Mouse (Mus musculus) lung, adult 2 months (tissue): ENCODE measurements around the gene Gm12185. TPM values are rescaled to one million over a fixed set of nuclear protein-coding genes. Genes with fewer than 3 reads are reported as not detected.
A peak's percentile ranks its signal among the peaks of the same experiment; 100 is the strongest.
"Not testable (repeated sequence)": the region's sequence is repeated elsewhere in the genome, so short reads cannot be mapped to it uniquely, and the experiment has no call there.

Experiments used
- DNase-seq: peaks from one replicate; pipeline ENCODE4 v3.0.0; 2022
- H3K4me1 ChIP-seq: fragments of 200-500 bp; 2 replicates; pipeline ENCODE4 v1.6.1; 2011; ENCODE audit warnings: low read length; ENCODE audit not compliant: control insufficient read depth, insufficient read depth
- H3K4me3 ChIP-seq: fragments of 200-500 bp; replicated peaks from 2 replicates; pipeline ENCODE3; 2011; ENCODE audit warnings: low read depth, mild to moderate bottlenecking, control low read depth, low read length; ENCODE audit errors: extremely low read depth
- CTCF ChIP-seq: fragments of 200-500 bp; IDR thresholded peaks from 2 replicates; pipeline ENCODE4 v1.5.1; 2011; ENCODE audit warnings: mild to moderate bottlenecking, low read length, control low read depth; ENCODE audit not compliant: insufficient read depth
- POLR2A ChIP-seq: fragments of 200-500 bp; IDR thresholded peaks from 2 replicates; pipeline ENCODE4 v1.6.1; 2011; ENCODE audit warnings: low read depth, mild to moderate bottlenecking, control low read depth, low read length, borderline replicate concordance; ENCODE audit errors: extremely low read depth
- WGBS: fragments of 180-500 bp; shearing (Covaris S2); methylation state at CpG from one replicate; pipeline ENCODE4 v1.1.7; 2018; 5-methylcytosine and 5-hydroxymethylcytosine counted together
- polyA plus RNA-seq: library from polyadenylated mRNA; depleted of rRNA; stranded (reverse); fragments of >200 nt; gene quantifications from 2 replicates; pipeline ENCODE4 v1.2.3, GENCODE M21; 2012

The Gm12185 gene
- polyA plus RNA-seq, 1 experiment: 0.62 TPM

DNA sequence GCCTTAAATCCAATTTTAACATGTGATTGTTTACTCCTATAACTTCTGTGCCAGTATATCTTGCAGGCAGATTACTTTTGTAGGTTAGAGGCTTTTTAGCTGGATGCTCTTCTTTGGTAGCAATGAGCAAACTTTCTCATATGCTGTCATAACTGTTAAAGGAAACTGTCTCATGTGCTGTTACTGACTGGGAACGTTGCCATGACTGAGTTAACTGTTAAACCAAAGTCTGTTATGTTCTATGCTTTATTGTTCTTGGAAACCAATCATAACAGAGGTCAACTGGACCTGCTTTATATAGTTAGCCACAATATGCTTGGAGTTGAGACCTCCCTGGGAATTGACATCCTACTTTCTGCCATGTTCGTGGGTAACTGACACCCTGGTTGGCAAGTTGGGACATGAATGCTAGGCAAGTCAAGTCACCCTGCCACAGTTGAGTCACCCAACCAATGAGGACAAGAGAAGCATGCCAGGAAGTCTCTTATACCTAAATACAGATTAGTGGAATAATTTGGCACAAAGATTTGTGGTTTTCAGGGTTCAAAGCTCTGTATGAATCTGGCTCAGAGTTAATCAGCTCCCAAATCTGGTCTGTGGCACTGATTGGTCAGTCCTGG is 93.1 kb downstream of the Gm12185 start:
- 62% methylated on average over 2 of the region's 2 CpGs for WGBS
- no peak for DNase-seq

DNA sequence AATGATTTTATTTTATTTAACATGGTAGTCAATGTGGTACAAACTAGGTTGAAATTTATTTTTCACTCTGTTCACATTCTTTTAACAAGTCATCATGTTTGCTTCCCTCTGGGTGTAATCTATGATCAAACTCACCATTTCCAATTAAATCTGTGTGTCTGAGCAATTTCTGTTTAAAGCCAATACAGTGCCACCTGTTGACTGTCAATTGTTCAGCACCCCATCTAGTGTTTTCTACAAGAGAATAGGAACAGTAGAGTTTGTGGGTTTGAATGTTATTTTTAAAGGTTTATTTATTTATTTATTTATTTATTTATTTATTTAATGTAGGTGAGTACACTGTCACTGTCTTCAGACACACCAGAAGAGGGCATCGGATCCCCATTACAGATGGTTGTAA is 115.3 kb downstream of the Gm12185 start:
- no peak for TF ChIP-seq CTCF
- no peak for TF ChIP-seq POLR2A
- Histone ChIP-seq H3K4me1 (peaks cover 10% of the 10 kb centered on the region), H3K4me3 (no peak overlapping the region)
- no peak for DNase-seq
- WGBS: 100% methylated on average over 1 of the region's 1 CpGs

More for the DNA sequence above, 93.1 kb downstream of the Gm12185 start:
- Histone ChIP-seq H3K4me3 (no peak overlapping the region), H3K4me1 (peaks cover 11% of the 10 kb centered on the region; the same call in 1 of the 2 replicates)
- TF ChIP-seq CTCF: no peak
- no peak for TF ChIP-seq POLR2A

DNA sequence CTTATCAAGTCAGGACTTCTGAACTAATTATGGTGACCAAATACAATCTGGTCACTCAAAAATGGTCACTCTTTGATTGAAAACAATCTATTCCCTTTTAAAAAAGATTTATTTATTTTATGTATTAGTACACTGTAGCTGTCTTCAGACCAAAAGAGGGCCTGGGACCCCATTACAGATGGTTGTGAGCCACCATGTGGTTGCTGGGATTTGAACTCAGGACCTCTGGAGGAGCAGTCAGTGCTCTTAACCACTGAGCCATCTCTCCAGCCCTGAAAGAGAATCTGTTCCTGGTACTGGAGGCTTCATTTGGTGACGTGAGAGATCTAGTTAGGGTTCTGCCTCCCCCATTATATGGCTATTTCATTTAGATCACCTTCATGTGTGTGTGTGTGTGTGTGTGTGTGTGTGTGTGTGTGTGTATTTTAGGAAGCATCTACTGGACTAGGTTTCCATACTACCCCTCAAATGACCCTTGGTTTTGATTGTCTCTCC is 116.6 kb downstream of the Gm12185 start:
- DNase-seq, H3K4me3 ChIP-seq: not testable (repeated sequence)
- peaks cover 10% of the 10 kb centered on the region for H3K4me1 ChIP-seq
- 93% methylated on average over 1 of the region's 1 CpGs for WGBS

DNA sequence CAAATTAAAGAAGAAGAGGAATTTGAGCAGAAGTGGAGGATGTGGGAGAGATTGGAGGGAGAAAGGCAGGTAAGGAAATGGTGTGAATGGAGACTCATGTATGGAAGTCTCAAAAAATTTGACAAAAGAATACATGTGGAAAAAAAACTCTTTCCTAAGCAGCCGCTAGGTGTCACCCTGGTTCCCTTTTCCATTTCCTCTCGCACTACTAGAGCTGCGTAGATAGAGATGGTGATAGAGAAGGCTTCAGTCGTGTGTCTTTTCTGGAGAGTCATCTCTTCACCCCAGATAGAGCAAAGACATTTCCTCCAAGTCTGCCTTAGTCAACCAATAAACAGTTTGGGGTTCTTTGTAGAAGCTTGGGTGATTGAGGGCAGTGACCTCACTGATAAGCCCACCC is 117.6 kb downstream of the Gm12185 start:
- H3K4me1 ChIP-seq: peaks cover 10% of the 10 kb centered on the region
- no peak overlapping the region for H3K4me3 ChIP-seq
- 1% methylated on average over 4 of the region's 4 CpGs for WGBS
- peak; percentile 41 for DNase-seq
- TF ChIP-seq CTCF (peak; percentile 45), POLR2A (no peak)

DNA sequence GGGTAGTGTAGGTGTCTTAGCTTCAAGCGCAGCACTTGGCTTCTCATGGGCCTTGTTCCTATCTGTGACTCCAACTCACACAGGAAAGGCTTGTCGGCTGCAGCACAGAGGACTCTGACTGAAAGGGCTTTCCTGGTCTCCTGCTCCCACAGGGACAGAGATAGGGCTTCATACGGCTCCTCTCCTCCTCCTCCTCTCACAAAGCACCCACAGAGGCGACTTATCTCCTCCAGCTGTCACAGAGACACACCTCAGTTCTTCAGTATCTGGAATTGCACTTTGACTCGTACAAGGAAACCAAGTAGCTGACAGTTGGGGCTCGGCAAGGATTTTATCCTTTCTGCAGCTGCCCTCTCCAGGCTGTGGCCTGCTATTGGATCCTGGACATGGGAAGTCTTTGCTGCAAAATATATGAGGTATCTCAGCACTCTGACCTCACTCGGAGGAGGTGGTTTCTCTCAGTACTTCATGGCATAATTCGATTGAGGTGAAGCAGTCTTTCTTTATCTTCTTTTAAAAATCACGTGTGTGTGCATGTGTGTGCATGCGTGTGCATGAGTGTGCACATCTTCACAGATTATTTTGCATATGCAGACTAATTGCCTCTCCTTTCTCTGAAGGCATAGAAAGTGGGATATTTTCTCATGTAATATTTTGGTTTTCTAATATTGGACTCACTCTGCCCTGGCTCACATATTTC is 118.3 kb downstream of the Gm12185 start:
- TF ChIP-seq CTCF (no peak), POLR2A (no peak)
- DNase-seq: no peak
- Histone ChIP-seq H3K4me1 (peaks cover 12% of the 10 kb centered on the region), H3K4me3 (no peak overlapping the region)
- WGBS: 66% methylated on average over 10 of the region's 10 CpGs

DNA sequence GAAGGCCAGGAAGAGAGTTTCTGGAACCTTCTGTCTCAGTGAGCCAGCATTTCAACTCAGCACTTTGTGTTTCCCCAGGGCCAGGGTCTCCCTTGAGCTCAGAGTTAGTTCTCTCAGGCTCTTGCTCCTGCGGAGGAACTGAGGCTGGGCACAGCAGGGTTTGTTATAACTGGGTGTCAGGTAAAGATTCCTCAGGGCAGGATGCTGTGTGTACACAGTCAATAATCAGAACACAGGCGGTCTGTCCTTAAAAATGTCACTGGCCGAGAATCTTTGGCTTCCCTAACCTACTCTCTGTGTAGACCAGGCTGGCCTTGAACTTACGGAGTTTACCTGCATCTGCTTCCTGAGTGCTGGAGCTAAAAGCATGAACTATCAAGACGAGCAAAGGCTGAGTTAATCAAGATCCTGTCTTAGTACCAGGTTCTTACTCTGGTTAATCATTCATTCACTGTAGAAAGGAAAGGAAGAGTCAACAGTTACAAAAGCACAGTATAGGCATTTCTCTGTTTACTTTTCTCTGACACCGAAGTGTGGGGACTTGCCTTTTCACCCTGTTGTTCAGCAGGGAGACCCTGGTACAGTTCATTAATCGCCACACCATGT is 119.2 kb downstream of the Gm12185 start:
- peaks cover 15% of the 10 kb centered on the region for H3K4me1 ChIP-seq
- peak overlapping the region; percentile 5 for H3K4me3 ChIP-seq
- 58% methylated on average over 7 of the region's 7 CpGs for WGBS
- DNase-seq: no peak
- TF ChIP-seq CTCF (no peak), POLR2A (no peak)

DNA sequence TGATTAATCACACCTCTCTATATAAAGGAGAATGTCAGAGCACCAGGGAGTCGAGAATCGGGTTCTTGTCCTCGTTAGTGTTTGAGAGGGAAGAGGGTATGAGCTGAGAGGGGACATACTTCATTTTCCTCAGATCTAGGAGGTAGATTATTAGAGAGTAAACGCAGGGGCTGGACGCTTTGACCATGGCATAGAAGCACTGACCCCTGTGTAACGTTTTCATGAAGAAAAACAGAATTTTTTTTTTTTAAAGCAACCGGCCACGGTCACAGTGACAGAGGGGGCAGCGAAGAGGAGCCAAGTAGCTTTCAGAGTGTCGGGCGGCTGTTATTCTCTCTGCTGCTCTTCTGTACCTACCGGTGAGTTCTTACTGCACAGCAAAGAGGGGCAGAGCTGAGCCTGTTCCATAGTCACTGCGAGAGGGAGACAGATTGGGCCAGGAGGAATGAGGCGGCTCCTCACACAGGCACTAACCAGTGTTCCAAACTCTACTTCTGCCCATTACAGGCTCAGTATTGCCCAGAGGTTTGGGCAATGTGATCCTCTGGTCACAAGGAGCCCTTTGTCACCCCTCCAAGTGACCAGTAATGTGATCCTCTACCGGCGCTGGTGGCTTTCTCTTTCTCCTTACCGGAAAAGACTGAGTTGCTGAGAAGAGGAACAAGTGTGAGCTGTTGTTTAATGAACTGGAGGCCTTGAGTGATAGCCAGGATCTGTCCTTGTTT is 120.0 kb downstream of the Gm12185 start:
- peak overlapping the region; percentile 83 for H3K4me3 ChIP-seq
- 1% methylated on average over 17 of the region's 17 CpGs for WGBS
- H3K4me1 ChIP-seq: peaks cover 15% of the 10 kb centered on the region
- peak; percentile 44; the same call in 1 of the 2 replicates for TF ChIP-seq POLR2A
- TF ChIP-seq CTCF: no peak
- DNase-seq: peak; percentile 65

DNA sequence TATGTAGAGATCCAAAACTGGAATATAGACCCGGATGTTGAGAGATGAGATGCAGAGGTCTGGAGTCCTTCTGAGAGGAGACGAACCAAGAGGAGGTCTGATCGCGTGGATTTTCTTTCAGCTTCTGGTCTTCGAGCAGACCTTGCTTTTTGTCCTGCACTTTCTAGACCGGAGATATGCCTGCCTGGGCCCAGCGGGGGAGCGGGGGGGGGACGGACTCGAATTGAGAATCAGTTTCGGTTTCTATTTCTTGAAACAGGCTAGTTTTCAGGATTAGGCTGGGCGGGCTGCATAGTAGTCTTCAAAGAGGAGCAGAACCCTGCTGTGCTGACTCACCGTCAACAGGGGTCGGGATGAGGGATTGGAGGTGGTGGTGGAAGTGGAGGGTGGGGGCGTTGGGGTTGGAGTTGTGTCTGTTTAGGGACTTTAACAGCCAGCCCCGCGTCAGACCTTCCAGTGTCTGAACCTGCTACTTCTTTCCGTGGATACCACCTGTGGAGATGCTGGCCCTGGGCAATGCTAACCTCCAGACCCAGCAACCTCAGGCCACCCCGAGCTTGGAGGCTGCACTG is 120.7 kb downstream of the Gm12185 start, which contains the start of gene Irgm1:
Gene Irgm1, minus strand, starts transcription at position 483 of the 572 bp plus-strand sequence.
- TF ChIP-seq POLR2A: peak; percentile 64; the same call in 1 of the 2 replicates
- TF ChIP-seq CTCF: no peak
- under 1% methylated on average over 19 of the region's 19 CpGs for WGBS
- peak; percentile 75 for DNase-seq
- H3K4me3 ChIP-seq: peak within 1 kb of the TSS; percentile 83
- H3K4me1 ChIP-seq: peaks cover 15% of the 10 kb centered on the region

DNA sequence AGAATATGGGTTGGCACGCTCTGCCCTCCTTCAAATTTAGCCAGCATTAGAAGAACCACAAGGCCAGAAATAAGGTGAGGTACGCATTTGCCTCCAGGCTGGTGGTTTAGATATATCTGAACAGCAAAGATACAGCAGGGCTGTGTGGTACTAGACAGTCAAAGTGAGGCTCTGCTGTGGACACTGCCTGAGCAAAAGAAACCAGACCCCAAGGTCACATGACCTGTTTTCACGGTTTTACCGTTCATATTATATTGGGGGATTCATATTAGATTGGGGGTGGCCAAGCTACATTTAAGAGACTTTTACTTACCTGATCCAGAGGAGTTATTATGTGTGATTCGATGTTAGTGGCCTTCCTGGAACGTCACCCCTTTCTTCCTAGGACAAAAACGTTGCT is 121.2 kb downstream of the Gm12185 start:
- TF ChIP-seq CTCF (no peak), POLR2A (no peak)
- Histone ChIP-seq H3K4me1 (peaks cover 15% of the 10 kb centered on the region), H3K4me3 (peak overlapping the region; percentile 83)
- no peak for DNase-seq
- 5% methylated on average over 7 of the region's 7 CpGs for WGBS
